Mouse (Mus musculus) duodenum, adult 2 months (tissue): ENCODE results near the gene Krcc1. TPM values are rescaled to one million over a fixed set of nuclear protein-coding genes. Genes with fewer than 3 reads are reported as not detected.

ENCODE experiments used
- polyA plus RNA-seq: library from polyadenylated mRNA; depleted of rRNA; stranded (reverse); fragments of >200 nt; gene quantifications from 2 replicates; pipeline ENCODE4 v1.2.3, GENCODE M21; 2012; ENCODE audit warnings: low replicate concordance; rRNA removed

Krcc1 gene
- 2.3 and 2.7 TPM in 2 replicates for polyA plus RNA-seq

GRCm38 (mm10) chr6:71271389-71272315 is at the start of gene Krcc1:
TSS of gene Krcc1 (plus strand) at chr6:71271677.

GRCm38 (mm10) chr6:71321826-71322283 is 50.4 kb downstream of the Krcc1 start, which contains the start of gene Smyd1:
TSS of gene Smyd1 (minus strand) at chr6:71322233.

GRCm38 (mm10) chr6:71322491-71322921 is 51.0 kb downstream of the Krcc1 start, which contains the start of gene Cd8b1:
TSS of gene Cd8b1 (plus strand) at chr6:71322788.

Other genes with a start within 250 kb of the Krcc1 start
- 14.7 and 27.9 TPM in 2 replicates for gene Thnsl2, start 127.2 kb upstream of the Krcc1 start, polyA plus RNA-seq
- 125 and 135 TPM in 2 replicates for gene Fabp1, start 71.8 kb upstream of the Krcc1 start, polyA plus RNA-seq
- gene Smyd1, start 50.6 kb downstream of the Krcc1 start, polyA plus RNA-seq, result 0.05 TPM in 1 of 2 replicates, not detected in the other
- gene Cd8b1, start 51.1 kb downstream of the Krcc1 start, polyA plus RNA-seq, result 0.20 and 1.6 TPM in 2 replicates
- gene Cd8a, start 101.8 kb downstream of the Krcc1 start, polyA plus RNA-seq, result 1.9 and 4.3 TPM in 2 replicates
- gene Rmnd5a, start 169.0 kb downstream of the Krcc1 start, polyA plus RNA-seq, result 8.9 and 11.6 TPM in 2 replicates
- 28.4 and 57.2 TPM in 2 replicates for gene Rnf103, start 222.2 kb downstream of the Krcc1 start, polyA plus RNA-seq